Mouse (Mus musculus): ENCODE data around the gene Zfand4. TPM values are rescaled to one million over a fixed set of nuclear protein-coding genes. Genes with fewer than 3 reads are reported as not detected.

Zfand4 gene
- total and polyA plus RNA-seq, 2 experiments from 2014 or later = 3.9 to 7.0 TPM

DNA sequence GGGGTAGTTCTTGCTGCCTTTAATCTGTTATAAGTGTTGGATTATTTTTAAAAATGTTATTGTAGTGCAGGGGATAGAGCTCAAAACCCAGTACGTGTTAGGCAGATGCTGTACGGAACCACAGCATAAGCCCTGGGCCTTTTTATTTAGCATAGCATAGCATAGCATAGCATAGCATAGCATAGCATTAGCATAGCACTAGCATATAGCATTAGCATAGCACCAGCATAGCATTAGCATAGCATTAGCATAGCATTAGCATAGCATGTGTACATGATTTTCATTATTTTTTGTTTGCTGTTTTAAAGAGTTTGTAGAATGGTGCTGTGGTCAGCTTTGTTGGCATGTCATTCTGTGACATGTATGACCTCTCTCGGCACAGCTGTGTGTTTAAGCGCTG is 4.4 kb upstream of the Zfand4 start:
- H3K36me3 ChIP-seq (ENCODE audit: insufficient read depth, low read length) = peaks cover 31% of the 10 kb centered on the region; the same call in 1 of the 2 replicates
- no peak for DNase-seq (ENCODE audit: low spot score)
- no peak overlapping the region for H3K27ac ChIP-seq
- no peaks in the 10 kb centered on the region for H3K27me3 ChIP-seq (ENCODE audit: insufficient read depth, low read length)
- H3K4me1 ChIP-seq (ENCODE audit: insufficient read depth, low read length) = no peaks in the 10 kb centered on the region
- H3K9me3 ChIP-seq (ENCODE audit: low read length) = no peaks in the 10 kb centered on the region
- TF ChIP-seq CTCF (IDR thresholded peaks at IDR 0.05; ENCODE audit: low read depth) = no peak
- 84% methylated on average over 4 of the region's 4 CpGs for WGBS
- H3K4me2 ChIP-seq (ENCODE audit: low read depth, low read length) = no peak overlapping the region
- H3K4me3 ChIP-seq (ENCODE audit: low read length) = no peak overlapping the region
- H3K9ac ChIP-seq (replicated peaks; ENCODE audit: low read length) = no peak overlapping the region
- no peak for ATAC-seq

GRCm38 (mm10) chr6:116260481-116260880 is 3.5 kb upstream of the Zfand4 start:
- H3K4me2 ChIP-seq (ENCODE audit: low read depth, low read length) = no peak overlapping the region
- H3K9ac ChIP-seq (replicated peaks; ENCODE audit: low read length) = no peak overlapping the region
- no peaks in the 10 kb centered on the region for H3K4me1 ChIP-seq (ENCODE audit: insufficient read depth, low read length)
- H3K36me3 ChIP-seq (ENCODE audit: insufficient read depth, low read length) = peaks cover 31% of the 10 kb centered on the region; the same call in 1 of the 2 replicates
- H3K4me3 ChIP-seq (ENCODE audit: low read length) = no peak overlapping the region
- no peaks in the 10 kb centered on the region for H3K27me3 ChIP-seq (ENCODE audit: insufficient read depth, low read length)
- 97% methylated on average over 5 of the region's 5 CpGs for WGBS
- H3K9me3 ChIP-seq (ENCODE audit: low read length) = no peaks in the 10 kb centered on the region
- no peak for TF ChIP-seq CTCF (IDR thresholded peaks at IDR 0.05; ENCODE audit: low read depth)
- H3K27ac ChIP-seq = no peak overlapping the region
- DNase-seq (ENCODE audit: low spot score) (no peak), ATAC-seq (no peak)

DNA sequence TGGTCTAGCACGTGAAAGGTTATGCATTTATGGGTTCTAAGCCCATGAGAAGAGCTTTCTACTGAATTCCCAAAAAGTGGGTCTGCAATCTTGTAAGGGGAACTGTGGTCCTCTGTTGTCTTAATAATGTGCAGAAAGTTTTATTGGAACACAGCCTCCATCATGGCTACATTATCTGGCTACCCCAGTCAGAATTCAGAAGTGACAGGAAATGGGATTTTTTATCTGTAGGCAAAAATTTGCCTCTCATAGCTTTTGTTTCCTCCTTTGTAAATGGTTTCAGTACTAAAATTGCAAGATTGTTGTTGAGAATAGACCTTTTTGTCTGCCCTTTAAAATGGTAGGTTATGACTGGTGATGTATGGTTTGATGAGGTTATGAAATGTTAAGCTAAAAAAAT is 1.2 kb upstream of the Zfand4 start:
- no peak for ATAC-seq

GRCm38 (mm10) chr6:116264836-116265235 is 814 bp downstream of the Zfand4 start:
- Histone ChIP-seq H3K4me3 (ENCODE audit: low read length) (peak overlapping the region; percentile 64), H3K9ac (replicated peaks; ENCODE audit: low read length) (no peak overlapping the region), H3K36me3 (ENCODE audit: insufficient read depth, low read length) (peaks cover 13% of the 10 kb centered on the region; the same call in 1 of the 2 replicates), H3K27ac (no peak overlapping the region), H3K4me2 (ENCODE audit: low read depth, low read length) (peak overlapping the region; percentile 70), H3K27me3 (ENCODE audit: insufficient read depth, low read length) (no peaks in the 10 kb centered on the region), H3K9me3 (ENCODE audit: low read length) (no peaks in the 10 kb centered on the region), H3K4me1 (ENCODE audit: insufficient read depth, low read length) (no peaks in the 10 kb centered on the region)
- 81% methylated on average over 11 of the region's 11 CpGs for WGBS
- DNase-seq (ENCODE audit: low spot score) (no peak), ATAC-seq (no peak)
- TF ChIP-seq CTCF (IDR thresholded peaks at IDR 0.05; ENCODE audit: low read depth) = no peak

More for the DNA sequence above, 1.2 kb upstream of the Zfand4 start:
- no peaks in the 10 kb centered on the region for H3K4me1 ChIP-seq (ENCODE audit: insufficient read depth, low read length)
- no peak for DNase-seq (ENCODE audit: low spot score)
- no peaks in the 10 kb centered on the region for H3K9me3 ChIP-seq (ENCODE audit: low read length)
- H3K27ac ChIP-seq = no peak overlapping the region
- no peak overlapping the region for H3K9ac ChIP-seq (replicated peaks; ENCODE audit: low read length)
- 94% methylated on average over 1 of the region's 1 CpGs for WGBS
- peaks cover 18% of the 10 kb centered on the region; the same call in 1 of the 2 replicates for H3K36me3 ChIP-seq (ENCODE audit: insufficient read depth, low read length)
- TF ChIP-seq CTCF (IDR thresholded peaks at IDR 0.05; ENCODE audit: low read depth) = no peak
- no peak overlapping the region for H3K4me2 ChIP-seq (ENCODE audit: low read depth, low read length)
- H3K27me3 ChIP-seq (ENCODE audit: insufficient read depth, low read length) = no peaks in the 10 kb centered on the region
- no peak overlapping the region for H3K4me3 ChIP-seq (ENCODE audit: low read length)

DNA sequence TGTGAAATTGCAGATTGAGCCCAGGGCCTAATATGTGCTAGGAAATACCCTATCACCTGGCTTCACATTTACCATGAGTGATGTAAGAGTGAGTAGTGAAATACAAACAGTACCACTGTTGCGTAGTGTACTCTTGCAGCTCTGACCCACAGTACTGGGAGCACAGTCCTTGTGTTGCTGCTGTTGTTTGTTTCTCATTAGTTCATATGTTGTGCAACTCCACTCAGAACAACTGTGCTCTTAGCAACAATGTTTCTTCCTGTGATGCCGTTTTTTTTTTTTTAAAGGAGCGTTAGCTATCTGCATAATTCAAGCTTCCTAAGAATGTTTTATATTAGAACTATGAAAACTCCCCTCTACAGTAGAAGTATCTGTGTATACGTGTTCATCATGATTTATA is 1.6 kb downstream of the Zfand4 start:
- H3K4me3 ChIP-seq (ENCODE audit: low read length) = 0 out of 2 replicates have a peak overlapping the region, but pooled peaks have one; percentile 16
- no peak for DNase-seq (ENCODE audit: low spot score)
- H3K27me3 ChIP-seq (ENCODE audit: insufficient read depth, low read length) = no peaks in the 10 kb centered on the region
- peaks cover 7% of the 10 kb centered on the region; the same call in 1 of the 2 replicates for H3K36me3 ChIP-seq (ENCODE audit: insufficient read depth, low read length)
- TF ChIP-seq CTCF (IDR thresholded peaks at IDR 0.05; ENCODE audit: low read depth) = no peak
- 48% methylated on average over 4 of the region's 4 CpGs for WGBS
- peak overlapping the region; percentile 48 for H3K4me2 ChIP-seq (ENCODE audit: low read depth, low read length)
- 0 out of 2 replicates have a peak overlapping the region, but pooled peaks have one; percentile 3 for H3K27ac ChIP-seq
- H3K9me3 ChIP-seq (ENCODE audit: low read length) = no peaks in the 10 kb centered on the region
- ATAC-seq = no peak
- no peaks in the 10 kb centered on the region for H3K4me1 ChIP-seq (ENCODE audit: insufficient read depth, low read length)
- H3K9ac ChIP-seq (replicated peaks; ENCODE audit: low read length) = no peak overlapping the region

DNA sequence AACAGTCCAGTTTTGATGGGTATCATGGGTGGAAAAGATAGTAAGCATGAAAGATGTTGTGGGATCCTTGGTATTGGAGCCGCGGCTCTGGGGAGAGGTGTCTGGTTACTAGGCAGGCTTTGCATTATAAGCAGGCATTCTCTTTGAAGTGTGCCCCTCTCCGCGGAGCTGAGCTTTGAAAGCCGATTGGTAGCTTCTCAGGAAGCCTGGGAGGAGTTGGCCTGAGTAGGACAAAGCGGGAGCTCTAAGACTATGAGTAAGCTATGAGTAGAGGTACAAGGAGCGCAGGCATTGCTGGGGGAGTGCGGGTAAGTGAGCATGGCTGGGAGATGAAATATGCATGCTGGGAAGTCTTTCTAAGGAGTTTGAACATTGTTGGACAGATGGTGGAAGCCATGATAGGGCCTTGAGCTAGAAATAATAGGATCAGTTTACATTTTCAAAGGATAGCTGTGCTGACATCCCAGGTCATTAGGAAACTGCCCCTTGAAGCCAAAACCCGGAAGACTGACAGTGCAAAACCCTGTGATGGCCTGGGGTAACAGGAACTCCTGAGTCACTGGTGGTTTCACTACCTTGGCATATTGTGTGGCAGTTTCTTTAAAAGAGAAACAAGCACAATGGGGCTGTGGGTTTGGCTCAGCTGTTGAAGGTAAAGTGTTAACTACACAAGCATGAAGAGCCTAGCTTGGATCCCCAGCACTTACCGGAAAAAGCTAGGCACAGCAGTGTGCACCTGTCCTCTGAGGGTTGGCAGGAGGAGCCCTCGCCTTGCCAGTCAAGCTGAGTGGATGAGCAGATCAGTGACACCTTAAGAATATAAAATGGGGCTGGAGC is 2.5 kb downstream of the Zfand4 start:
- Histone ChIP-seq H3K9me3 (ENCODE audit: low read length) (no peaks in the 10 kb centered on the region), H3K36me3 (ENCODE audit: insufficient read depth, low read length) (0 out of 2 replicates have a peak, but pooled peaks cover 3% of the 10 kb centered on the region), H3K4me1 (ENCODE audit: insufficient read depth, low read length) (no peaks in the 10 kb centered on the region), H3K4me3 (ENCODE audit: low read length) (peak overlapping the region; percentile 16; the same call in 1 of the 2 replicates), H3K27ac (peak overlapping the region; percentile 3; the same call in 1 of the 2 replicates), H3K4me2 (ENCODE audit: low read depth, low read length) (peak overlapping the region; percentile 48), H3K27me3 (ENCODE audit: insufficient read depth, low read length) (no peaks in the 10 kb centered on the region), H3K9ac (replicated peaks; ENCODE audit: low read length) (no peak overlapping the region)
- peak; percentile 68 for DNase-seq (ENCODE audit: low spot score)
- ATAC-seq = peak; percentile 68
- 17% methylated on average over 11 of the region's 11 CpGs for WGBS
- no peak for TF ChIP-seq CTCF (IDR thresholded peaks at IDR 0.05; ENCODE audit: low read depth)

DNA sequence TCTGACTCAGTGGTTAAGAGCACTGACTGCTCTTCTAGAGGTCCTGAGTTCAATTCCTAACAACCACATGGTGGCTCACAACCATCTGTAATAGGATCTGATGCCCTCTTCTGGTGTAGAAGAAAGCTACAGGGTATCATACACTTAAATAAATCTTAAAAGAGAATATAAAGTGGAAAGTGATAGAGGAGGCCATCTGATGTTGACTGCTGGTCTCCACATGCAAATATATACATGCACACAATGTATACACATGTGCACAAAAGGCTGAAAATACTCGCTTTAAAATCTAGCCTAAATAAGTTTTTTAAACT is 3.0 kb downstream of the Zfand4 start:
- peak; percentile 17; the same call in 1 of the 2 replicates for TF ChIP-seq CTCF (IDR thresholded peaks at IDR 0.05; ENCODE audit: low read depth)
- ATAC-seq (no peak), DNase-seq (ENCODE audit: low spot score) (no peak)
- Histone ChIP-seq H3K4me2 (ENCODE audit: low read depth, low read length) (no peak overlapping the region), H3K4me3 (ENCODE audit: low read length) (no peak overlapping the region), H3K27me3 (ENCODE audit: insufficient read depth, low read length) (no peaks in the 10 kb centered on the region), H3K27ac (no peak overlapping the region), H3K36me3 (ENCODE audit: insufficient read depth, low read length) (0 out of 2 replicates have a peak, but pooled peaks cover 3% of the 10 kb centered on the region), H3K4me1 (ENCODE audit: insufficient read depth, low read length) (no peaks in the 10 kb centered on the region), H3K9me3 (ENCODE audit: low read length) (no peaks in the 10 kb centered on the region), H3K9ac (replicated peaks; ENCODE audit: low read length) (no peak overlapping the region)
- WGBS = 98% methylated on average over 1 of the region's 1 CpGs
